Mouse (Mus musculus): ENCODE results near the gene Ccdc62. TPM values are rescaled to one million over a fixed set of nuclear protein-coding genes. Genes with fewer than 3 reads are reported as not detected.

Ccdc62 gene
- polyA plus RNA-seq, 1 experiment from 2014 or later = 7.1 TPM

GRCm38 (mm10) chr5:123927118-123927517 is 3.4 kb upstream of the Ccdc62 start, which contains the start of gene Gm43518:
Gm43518 (plus strand) TSS chr5:123927418.
- no peak within 1 kb of the TSS for H3K27ac ChIP-seq (ENCODE audit: low read depth, low read length)
- H3K4me1 ChIP-seq (replicated peaks; ENCODE audit: control insufficient read depth, insufficient read depth, low read length) = no peaks in the 10 kb centered on the region
- H3K4me3 ChIP-seq (ENCODE audit: low read depth, low read length) = no peak within 1 kb of the TSS
- ATAC-seq (replicated peaks; ENCODE audit: low FRiP score) (no peak), DNase-seq (ENCODE audit: low spot score) (no peak)
- 93% methylated on average over 9 of the region's 9 CpGs for WGBS
- H3K27me3 ChIP-seq (replicated peaks; ENCODE audit: control insufficient read depth, insufficient read depth, low read length) = no peaks in the 10 kb centered on the region
- H3K4me2 ChIP-seq = no peak within 1 kb of the TSS
- H3K36me3 ChIP-seq (ENCODE audit: control insufficient read depth, insufficient read depth, low read length) = peaks cover 44% of the 10 kb centered on the region
- no peaks in the 10 kb centered on the region for H3K9me3 ChIP-seq (ENCODE audit: control insufficient read depth, low read length)
- H3K9ac ChIP-seq (ENCODE audit: low read depth, low read length) = no peak within 1 kb of the TSS

- H3K4me3 ChIP-seq (ENCODE audit: low read depth, low read length) = peak overlapping the region; percentile 77
- H3K27ac ChIP-seq (ENCODE audit: low read depth, low read length) = peak overlapping the region; percentile 83; the same call in 1 of the 2 replicates
- H3K36me3 ChIP-seq (ENCODE audit: control insufficient read depth, insufficient read depth, low read length) = peaks cover 22% of the 10 kb centered on the region
- peak overlapping the region; percentile 96 for H3K9ac ChIP-seq (ENCODE audit: low read depth, low read length)
- H3K4me1 ChIP-seq (replicated peaks; ENCODE audit: control insufficient read depth, insufficient read depth, low read length) = 0 out of 2 replicates have a peak, but pooled peaks cover 3% of the 10 kb centered on the region
- ATAC-seq (replicated peaks; ENCODE audit: low FRiP score) (no peak), DNase-seq (ENCODE audit: low spot score) (no peak)
- no peaks in the 10 kb centered on the region for H3K9me3 ChIP-seq (ENCODE audit: control insufficient read depth, low read length)
- WGBS = 52% methylated on average over 13 of the region's 13 CpGs
- H3K4me2 ChIP-seq = peak overlapping the region; percentile 78
- H3K27me3 ChIP-seq (replicated peaks; ENCODE audit: control insufficient read depth, insufficient read depth, low read length) = no peaks in the 10 kb centered on the region
Observed at GRCm38 (mm10) chr5:123931131-123931530, 652 bp downstream of the Ccdc62 start.

DNA sequence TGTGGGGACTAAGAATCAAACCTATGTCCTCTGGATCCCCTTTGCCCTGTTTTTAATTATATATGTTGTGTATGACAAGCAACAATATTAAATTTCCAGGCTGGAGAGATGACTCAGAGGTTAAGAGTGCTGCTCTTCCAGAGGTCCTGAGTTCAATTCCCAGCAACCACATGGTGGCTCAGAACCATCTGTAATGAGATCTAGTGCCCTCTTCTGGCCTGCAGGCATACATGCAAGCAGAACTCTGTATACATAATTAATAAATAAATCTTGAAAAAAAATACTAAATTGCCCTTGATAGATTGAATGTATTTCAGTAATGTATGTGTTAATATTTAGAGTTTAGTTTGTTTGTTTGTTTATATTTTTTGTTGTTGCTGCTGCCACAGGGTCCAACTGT is 2.4 kb downstream of the Ccdc62 start:
- DNase-seq (ENCODE audit: low spot score) (no peak), ATAC-seq (replicated peaks; ENCODE audit: low FRiP score) (no peak)
- Histone ChIP-seq H3K9ac (ENCODE audit: low read depth, low read length) (no peak overlapping the region), H3K4me1 (replicated peaks; ENCODE audit: control insufficient read depth, insufficient read depth, low read length) (0 out of 2 replicates have a peak, but pooled peaks cover 3% of the 10 kb centered on the region), H3K27ac (ENCODE audit: low read depth, low read length) (no peak overlapping the region), H3K36me3 (ENCODE audit: control insufficient read depth, insufficient read depth, low read length) (peaks cover 8% of the 10 kb centered on the region), H3K4me2 (no peak overlapping the region), H3K9me3 (ENCODE audit: control insufficient read depth, low read length) (no peaks in the 10 kb centered on the region), H3K4me3 (ENCODE audit: low read depth, low read length) (no peak overlapping the region), H3K27me3 (replicated peaks; ENCODE audit: control insufficient read depth, insufficient read depth, low read length) (no peaks in the 10 kb centered on the region)

DNA sequence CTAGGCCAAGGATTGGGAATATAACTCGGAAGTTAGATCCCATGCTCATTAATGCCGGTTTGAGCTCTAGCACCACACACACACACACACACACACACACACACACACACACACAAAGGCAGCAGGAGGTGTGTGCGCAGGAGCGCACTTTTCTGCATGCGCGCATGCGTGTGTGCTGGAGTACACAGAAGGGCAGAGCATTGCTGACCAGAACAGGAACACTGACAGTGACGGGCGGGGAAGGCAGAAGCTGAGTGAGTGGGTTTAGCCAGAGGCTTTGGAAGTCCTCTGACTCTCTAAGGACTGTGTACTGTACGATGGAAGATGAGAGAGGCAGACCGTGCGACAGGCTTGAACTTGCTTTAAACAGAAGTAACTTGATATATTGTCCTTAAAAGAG is 3.1 kb downstream of the Ccdc62 start:
- Histone ChIP-seq H3K9ac (ENCODE audit: low read depth, low read length) (peak overlapping the region; percentile 66), H3K4me3 (ENCODE audit: low read depth, low read length) (peak overlapping the region; percentile 43), H3K4me1 (replicated peaks; ENCODE audit: control insufficient read depth, insufficient read depth, low read length) (0 out of 2 replicates have a peak, but pooled peaks cover 3% of the 10 kb centered on the region), H3K27ac (ENCODE audit: low read depth, low read length) (peak overlapping the region; percentile 78), H3K36me3 (ENCODE audit: control insufficient read depth, insufficient read depth, low read length) (peaks cover 3% of the 10 kb centered on the region; the same call in 1 of the 2 replicates), H3K4me2 (peak overlapping the region; percentile 70), H3K27me3 (replicated peaks; ENCODE audit: control insufficient read depth, insufficient read depth, low read length) (no peaks in the 10 kb centered on the region), H3K9me3 (ENCODE audit: control insufficient read depth, low read length) (no peaks in the 10 kb centered on the region)
- 69% methylated on average over 12 of the region's 12 CpGs for WGBS
- ATAC-seq (replicated peaks; ENCODE audit: low FRiP score) = peak; percentile 35; the same call in 1 of the 2 replicates
- no peak for DNase-seq (ENCODE audit: low spot score)

GRCm38 (mm10) chr5:123933957-123934591 is 3.6 kb downstream of the Ccdc62 start:
- H3K27ac ChIP-seq (ENCODE audit: low read depth, low read length) = peak overlapping the region; percentile 78
- no peaks in the 10 kb centered on the region for H3K9me3 ChIP-seq (ENCODE audit: control insufficient read depth, low read length)
- 0 out of 2 replicates have a peak, but pooled peaks cover 3% of the 10 kb centered on the region for H3K4me1 ChIP-seq (replicated peaks; ENCODE audit: control insufficient read depth, insufficient read depth, low read length)
- DNase-seq (ENCODE audit: low spot score) (peak; percentile 57), ATAC-seq (replicated peaks; ENCODE audit: low FRiP score) (peak; percentile 52)
- H3K27me3 ChIP-seq (replicated peaks; ENCODE audit: control insufficient read depth, insufficient read depth, low read length) = no peaks in the 10 kb centered on the region
- H3K9ac ChIP-seq (ENCODE audit: low read depth, low read length) = peak overlapping the region; percentile 66
- H3K4me2 ChIP-seq = peak overlapping the region; percentile 70
- 24% methylated on average over 18 of the region's 18 CpGs for WGBS
- H3K4me3 ChIP-seq (ENCODE audit: low read depth, low read length) = peak overlapping the region; percentile 43
- no peaks in the 10 kb centered on the region for H3K36me3 ChIP-seq (ENCODE audit: control insufficient read depth, insufficient read depth, low read length)

GRCm38 (mm10) chr5:123935931-123936330 is 5.5 kb downstream of the Ccdc62 start:
- no peak overlapping the region for H3K4me2 ChIP-seq
- no peak for DNase-seq (ENCODE audit: low spot score)
- H3K9me3 ChIP-seq (ENCODE audit: control insufficient read depth, low read length) = no peaks in the 10 kb centered on the region
- H3K27me3 ChIP-seq (replicated peaks; ENCODE audit: control insufficient read depth, insufficient read depth, low read length) = no peaks in the 10 kb centered on the region
- no peak overlapping the region for H3K9ac ChIP-seq (ENCODE audit: low read depth, low read length)
- H3K4me1 ChIP-seq (replicated peaks; ENCODE audit: control insufficient read depth, insufficient read depth, low read length) = 0 out of 2 replicates have a peak, but pooled peaks cover 3% of the 10 kb centered on the region
- ATAC-seq (replicated peaks; ENCODE audit: low FRiP score) = no peak
- H3K36me3 ChIP-seq (ENCODE audit: control insufficient read depth, insufficient read depth, low read length) = no peaks in the 10 kb centered on the region
- WGBS = 84% methylated on average over 5 of the region's 5 CpGs
- H3K4me3 ChIP-seq (ENCODE audit: low read depth, low read length) = no peak overlapping the region
- H3K27ac ChIP-seq (ENCODE audit: low read depth, low read length) = no peak overlapping the region

DNA sequence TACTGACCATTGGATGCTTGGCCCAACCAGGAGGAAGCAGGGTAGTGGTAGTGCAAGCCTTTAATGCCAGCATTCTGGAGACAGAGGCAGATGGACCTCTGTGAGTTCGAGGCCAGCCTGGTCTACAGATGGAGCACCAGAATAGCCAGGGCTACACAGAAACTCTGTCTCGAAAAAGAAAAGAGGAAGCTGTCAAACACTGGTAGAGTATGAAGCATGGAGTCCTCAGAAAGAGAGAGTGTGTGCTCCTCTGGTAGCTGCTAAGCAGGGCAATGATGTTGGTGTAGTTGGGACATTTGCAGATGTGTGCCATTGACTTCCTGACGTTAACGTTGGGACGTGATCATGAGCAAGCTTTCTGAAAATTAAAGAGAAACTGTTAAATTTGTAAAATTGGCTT is 8.0 kb downstream of the Ccdc62 start:
- no peak for ATAC-seq (replicated peaks; ENCODE audit: low FRiP score)
- H3K36me3 ChIP-seq (ENCODE audit: control insufficient read depth, insufficient read depth, low read length) = no peaks in the 10 kb centered on the region
- WGBS = 72% methylated on average over 5 of the region's 5 CpGs

GRCm38 (mm10) chr5:123946546-123946945 is 16.1 kb downstream of the Ccdc62 start:
- WGBS = 66% methylated on average over 4 of the region's 4 CpGs
- no peak overlapping the region for H3K27ac ChIP-seq (ENCODE audit: low read depth, low read length)
- H3K27me3 ChIP-seq (replicated peaks; ENCODE audit: control insufficient read depth, insufficient read depth, low read length) = no peaks in the 10 kb centered on the region
- ATAC-seq (replicated peaks; ENCODE audit: low FRiP score) = no peak
- no peak overlapping the region for H3K4me2 ChIP-seq
- no peaks in the 10 kb centered on the region for H3K9me3 ChIP-seq (ENCODE audit: control insufficient read depth, low read length)
- H3K4me1 ChIP-seq (replicated peaks; ENCODE audit: control insufficient read depth, insufficient read depth, low read length) = no peaks in the 10 kb centered on the region
- DNase-seq (ENCODE audit: low spot score) = no peak
- H3K4me3 ChIP-seq (ENCODE audit: low read depth, low read length) = no peak overlapping the region
- no peaks in the 10 kb centered on the region for H3K36me3 ChIP-seq (ENCODE audit: control insufficient read depth, insufficient read depth, low read length)
- H3K9ac ChIP-seq (ENCODE audit: low read depth, low read length) = no peak overlapping the region

More for the DNA sequence above, 8.0 kb downstream of the Ccdc62 start:
- H3K27me3 ChIP-seq (replicated peaks; ENCODE audit: control insufficient read depth, insufficient read depth, low read length) = no peaks in the 10 kb centered on the region
- H3K27ac ChIP-seq (ENCODE audit: low read depth, low read length) = no peak overlapping the region
- H3K9me3 ChIP-seq (ENCODE audit: control insufficient read depth, low read length) = no peaks in the 10 kb centered on the region
- H3K9ac ChIP-seq (ENCODE audit: low read depth, low read length) = no peak overlapping the region
- no peak overlapping the region for H3K4me3 ChIP-seq (ENCODE audit: low read depth, low read length)
- 0 out of 2 replicates have a peak, but pooled peaks cover 3% of the 10 kb centered on the region for H3K4me1 ChIP-seq (replicated peaks; ENCODE audit: control insufficient read depth, insufficient read depth, low read length)
- no peak overlapping the region for H3K4me2 ChIP-seq
- no peak for DNase-seq (ENCODE audit: low spot score)
